Mouse (Mus musculus): Measurements from ENCODE around the gene Spr. TPM values are rescaled to one million over a fixed set of nuclear protein-coding genes. Genes with fewer than 3 reads are reported as not detected.

Spr gene
- polyA plus RNA-seq, 1 experiment from 2014 or later = 36.7 TPM

DNA sequence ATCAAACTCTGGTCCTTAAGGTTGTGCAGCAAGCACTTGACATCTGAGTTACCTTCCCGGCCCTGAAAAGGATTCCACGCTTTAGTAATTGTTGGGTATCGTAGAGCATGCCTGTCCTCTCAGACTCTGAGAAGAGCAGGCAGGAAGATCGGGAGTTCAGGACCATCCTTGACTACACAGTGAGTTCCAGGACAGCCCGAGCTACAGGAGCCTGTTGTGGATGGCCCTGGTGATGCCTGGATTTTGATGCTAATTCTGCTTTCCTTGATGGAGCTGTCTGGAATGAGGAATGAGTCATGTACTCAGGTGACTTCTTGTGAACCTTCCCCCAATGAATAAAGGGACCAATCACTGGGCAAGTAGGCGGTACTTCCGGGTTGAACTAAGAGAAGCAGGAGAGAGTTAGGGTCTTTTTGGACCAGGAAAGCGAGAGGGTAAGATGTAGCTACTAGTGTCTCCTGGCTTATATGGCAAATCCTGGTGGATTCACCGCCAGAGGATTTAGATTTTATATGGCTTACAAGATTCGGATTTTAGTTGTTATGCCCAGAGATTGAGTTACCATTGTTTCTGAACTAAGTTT is 32.4 kb downstream of the Spr start:
- Histone ChIP-seq H3K36me3 (no peaks in the 10 kb centered on the region), H3K4me2 (no peak overlapping the region), H3K27me3 (no peaks in the 10 kb centered on the region), H3K27ac (replicated peaks) (no peak overlapping the region), H3K9ac (no peak overlapping the region), H3K9me3 (no peaks in the 10 kb centered on the region), H3K4me3 (no peak overlapping the region), H3K4me1 (replicated peaks) (no peaks in the 10 kb centered on the region)
- WGBS = 85% methylated on average over 10 of the region's 10 CpGs
- ATAC-seq (ENCODE audit: low FRiP score, low read depth) = no peak

DNA sequence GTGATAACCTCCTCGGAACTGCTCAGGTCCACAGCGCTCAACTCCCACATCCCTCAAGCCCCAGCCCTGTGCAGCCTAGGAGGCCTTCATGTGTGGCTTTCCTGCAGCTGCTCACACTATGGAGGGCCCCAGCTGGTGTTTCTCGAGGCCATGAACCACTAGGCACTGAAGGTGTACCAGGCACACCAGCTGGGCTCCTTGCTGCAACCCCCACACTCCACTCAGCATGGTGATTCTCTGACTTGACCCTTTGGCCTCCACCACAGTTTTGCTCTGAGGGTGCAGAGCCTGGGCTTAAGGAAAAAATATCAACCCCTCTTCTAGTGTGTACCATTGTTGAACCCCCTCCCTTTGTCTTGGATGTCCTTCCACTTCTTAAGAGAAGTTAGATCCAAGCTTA is 34.2 kb downstream of the Spr start:
- Histone ChIP-seq H3K27me3 (no peaks in the 10 kb centered on the region), H3K9ac (no peak overlapping the region), H3K4me1 (replicated peaks) (no peaks in the 10 kb centered on the region), H3K9me3 (no peaks in the 10 kb centered on the region), H3K4me2 (no peak overlapping the region), H3K4me3 (no peak overlapping the region), H3K36me3 (no peaks in the 10 kb centered on the region), H3K27ac (replicated peaks) (no peak overlapping the region)
- 85% methylated on average over 3 of the region's 3 CpGs for WGBS
- no peak for ATAC-seq (ENCODE audit: low FRiP score, low read depth)

DNA sequence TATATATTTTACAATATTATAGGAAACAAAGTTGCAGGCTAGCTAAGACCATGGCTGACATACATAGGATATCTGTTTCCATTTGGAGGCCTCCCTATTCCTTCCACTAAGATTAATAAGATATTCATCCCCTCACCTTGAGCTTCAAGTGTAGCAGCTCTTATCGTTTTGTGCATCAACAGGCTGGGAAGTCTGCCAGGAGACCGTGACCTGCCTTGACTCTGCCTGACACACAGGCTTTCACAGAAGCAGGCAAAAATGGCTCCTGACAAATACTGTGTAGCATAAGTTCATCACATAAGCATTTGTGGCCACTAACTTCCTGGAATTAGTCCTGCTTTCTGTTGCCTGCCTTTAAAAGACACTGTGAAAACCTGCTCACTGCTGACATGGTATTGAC is 41.1 kb downstream of the Spr start:
- WGBS = 78% methylated on average over 2 of the region's 2 CpGs
- Histone ChIP-seq H3K27me3 (no peaks in the 10 kb centered on the region), H3K9ac (no peak overlapping the region), H3K9me3 (no peaks in the 10 kb centered on the region), H3K36me3 (no peaks in the 10 kb centered on the region), H3K4me3 (no peak overlapping the region), H3K27ac (replicated peaks) (no peak overlapping the region), H3K4me1 (replicated peaks) (no peaks in the 10 kb centered on the region), H3K4me2 (no peak overlapping the region)
- ATAC-seq (ENCODE audit: low FRiP score, low read depth) = no peak

DNA sequence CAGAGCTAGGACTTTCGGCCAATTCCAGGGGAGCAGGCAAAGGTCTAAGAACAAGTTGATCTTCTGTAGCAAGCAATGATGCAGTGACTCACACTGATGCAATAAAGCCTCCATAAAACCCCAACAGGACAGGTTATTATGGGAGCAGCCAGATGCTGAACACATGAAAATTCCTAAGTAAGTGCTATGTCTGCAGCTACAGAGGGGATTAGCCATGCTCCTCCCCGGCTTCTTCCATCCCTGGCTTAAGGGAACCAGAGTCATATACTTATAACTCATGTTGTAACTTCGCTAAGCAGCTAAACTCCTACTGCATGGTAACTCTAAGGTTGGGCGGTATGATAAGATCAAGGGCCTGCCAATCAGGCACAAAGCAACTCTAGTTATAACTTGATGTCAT is 50.1 kb downstream of the Spr start:
- H3K36me3 ChIP-seq = no peaks in the 10 kb centered on the region
- WGBS = 95% methylated on average over 4 of the region's 4 CpGs
- no peak overlapping the region for H3K4me2 ChIP-seq
- H3K9ac ChIP-seq = no peak overlapping the region
- no peak for ATAC-seq (ENCODE audit: low FRiP score, low read depth)
- H3K9me3 ChIP-seq = no peaks in the 10 kb centered on the region
- no peak overlapping the region for H3K4me3 ChIP-seq
- no peaks in the 10 kb centered on the region for H3K27me3 ChIP-seq
- H3K27ac ChIP-seq (replicated peaks) = no peak overlapping the region
- no peaks in the 10 kb centered on the region for H3K4me1 ChIP-seq (replicated peaks)

DNA sequence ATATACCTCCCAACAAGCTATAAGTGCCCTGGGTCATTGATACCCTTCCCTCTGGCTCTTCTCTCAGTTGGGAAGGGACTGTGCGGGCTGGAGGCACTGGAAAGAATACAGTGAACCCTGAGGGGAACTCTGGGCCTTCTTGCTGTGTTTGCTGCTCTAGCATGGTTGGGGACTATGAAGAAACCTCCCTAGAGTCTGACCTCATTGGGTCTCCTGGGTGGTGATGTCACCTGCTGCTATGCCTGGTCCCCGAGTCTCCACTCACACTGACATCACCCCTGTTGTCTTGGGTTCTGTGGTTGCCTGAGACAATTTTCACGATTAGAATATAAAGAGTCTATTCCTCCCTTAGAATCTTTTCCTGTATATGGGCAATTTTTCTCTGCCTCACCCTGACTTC is 50.9 kb downstream of the Spr start:
- no peaks in the 10 kb centered on the region for H3K9me3 ChIP-seq
- no peaks in the 10 kb centered on the region for H3K27me3 ChIP-seq
- no peak overlapping the region for H3K9ac ChIP-seq
- WGBS = 86% methylated on average over 3 of the region's 3 CpGs
- no peak overlapping the region for H3K4me2 ChIP-seq
- H3K4me3 ChIP-seq = no peak overlapping the region
- H3K4me1 ChIP-seq (replicated peaks) = no peaks in the 10 kb centered on the region
- no peak overlapping the region for H3K27ac ChIP-seq (replicated peaks)
- ATAC-seq (ENCODE audit: low FRiP score, low read depth) = no peak
- H3K36me3 ChIP-seq = no peaks in the 10 kb centered on the region

Other genes starting within 250 kb of the Spr start
- 50.1 and 53.0 TPM in 2 replicates for gene Exoc6b, start 68.3 kb downstream of the Spr start, polyA plus RNA-seq (2015; fragmentation: Nextera tagmentation; extraction: Ambion mirVana)
- gene Emx1, start 49.7 kb upstream of the Spr start, polyA plus RNA-seq (2015; fragmentation: Nextera tagmentation; extraction: Ambion mirVana) = 1.9 TPM in 1 of 2 replicates, not detected in the other
- gene Sfxn5, start 195.7 kb upstream of the Spr start, polyA plus RNA-seq (2015; fragmentation: Nextera tagmentation; extraction: Ambion mirVana) = 41.4 and 43.1 TPM in 2 replicates
- gene Rab11fip5, start 236.9 kb upstream of the Spr start, polyA plus RNA-seq (2015; fragmentation: Nextera tagmentation; extraction: Ambion mirVana) = 24.2 and 24.4 TPM in 2 replicates

Measured in hindbrain, embryonic 15.5 days (tissue).